ENCODE assay signal across 27 mouse cellular contexts in the genomic region with DNA sequence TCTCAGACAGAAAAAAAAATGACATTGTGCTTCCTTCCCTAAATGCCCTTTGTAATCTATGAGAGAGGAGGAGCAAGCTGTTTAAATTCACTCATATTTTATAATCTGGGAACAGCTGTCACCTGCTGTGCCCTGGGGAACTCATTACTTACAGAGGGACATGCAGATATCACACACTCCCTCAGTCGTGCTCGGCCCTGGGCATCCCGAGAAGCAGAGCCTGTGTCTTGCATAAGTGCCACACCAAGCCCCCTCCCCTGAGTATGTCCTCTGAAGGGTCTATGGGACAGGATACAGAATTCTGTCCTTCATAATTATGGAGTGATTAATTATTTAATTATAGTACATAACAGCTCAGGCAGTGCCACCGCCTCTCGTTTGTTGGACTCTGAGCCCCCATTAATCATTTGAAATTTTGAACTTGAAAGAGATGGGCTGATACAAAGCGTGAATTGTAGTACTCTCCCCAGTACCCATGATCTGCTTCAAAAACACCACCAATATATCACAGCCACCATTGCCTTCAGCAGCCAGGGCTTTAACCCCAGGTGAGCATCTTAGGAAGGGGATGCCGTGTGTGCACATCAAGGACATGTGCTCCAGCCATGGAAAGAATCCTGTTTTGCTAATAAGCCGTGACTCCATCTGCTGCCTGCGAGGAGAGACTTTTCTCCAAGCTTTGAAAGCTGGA.
DNase-seq lines count a peak whose midpoint lies in the region; ATAC-seq lines count a peak whose summit lies in the region.
"Had no signal": no experiment of that assay in that cellular context is flagged by ENCODE, and none has a peak within 500 bp of the region (broad histone marks: within the 10 kb centered on the region; RNA-seq: fewer than 3 reads in every experiment).

No protein-coding gene starts in this region.

- WGBS in hindbrain, embryonic 12.5 days, result 52% methylated on average over 9 of the region's 9 CpGs
- WGBS in midbrain, embryonic 16.5 days, result 41% methylated on average over 9 of the region's 9 CpGs

- no peak overlapping the region for H3K9ac ChIP-seq in hindbrain, embryonic 12.5 days
- H3K9ac ChIP-seq in midbrain, embryonic 16.5 days (ENCODE audit: low read depth, low read length), result no peak overlapping the region
- H3K9ac ChIP-seq: forebrain, embryonic 13.5 days; limb, embryonic 12.5 days; liver, embryonic 12.5 days; stomach, embryonic 15.5 days had no signal

- H3K36me3 ChIP-seq in hindbrain, embryonic 12.5 days, result no peaks in the 10 kb centered on the region
- no peaks in the 10 kb centered on the region for H3K36me3 ChIP-seq in midbrain, embryonic 16.5 days (ENCODE audit: control insufficient read depth, insufficient read depth, low read length)
- H3K36me3 ChIP-seq: heart, embryonic 10.5 days; limb, embryonic 12.5 days; liver, embryonic 12.5 days; stomach, embryonic 15.5 days had no signal

- peak; percentile 88 for ATAC-seq in hindbrain, embryonic 12.5 days (ENCODE audit: low FRiP score)
- ATAC-seq in midbrain, embryonic 16.5 days, result peak; percentile 66; the same call in 1 of the 2 replicates
- ATAC-seq: CD4-positive, CD25-positive, alpha-beta regulatory T cell, adult 4 months; forebrain, embryonic 13.5 days; inflammation-experienced regulatory T-cells, adult 6 months; liver, embryonic 12.5 days; Patski had no signal

- peak; percentile 33 to 36 for DNase-seq in cerebellum, postnatal 10 days
- DNase-seq in cerebellum, adult 9-11 months, result no peak
- peak; percentile 16 for DNase-seq in layer of hippocampus, adult 9-11 months
- no peak for DNase-seq in layer of hippocampus, postnatal 14 days (ENCODE audit: low spot score in 2 of 2)
- DNase-seq in gastrocnemius, postnatal 25 days, result no peak
- no peak for DNase-seq in adrenal gland, adult (ENCODE audit: inconsistent age in 2 of 2, low spot score in 1 of 2)
- DNase-seq: adrenal gland, postnatal 10 days; cerebellum, adult 11 months; cerebellum, postnatal 25 days; embryo, embryonic 11 days; gastrocnemius, postnatal 36 days; heart, postnatal 10 days; kidney, adult 8-10 months; kidney, postnatal 25 days; lung, adult 2 months; lung, postnatal 4 days; thymus, adult 18-20 months had no signal

- no peaks in the 10 kb centered on the region for H3K27me3 ChIP-seq in hindbrain, embryonic 12.5 days
- no peaks in the 10 kb centered on the region for H3K27me3 ChIP-seq in midbrain, embryonic 16.5 days (ENCODE audit: control insufficient read depth, insufficient read depth, low read depth, low read length)
- H3K27me3 ChIP-seq: forebrain, embryonic 13.5 days; limb, embryonic 12.5 days; liver, embryonic 12.5 days; stomach, embryonic 15.5 days had no signal

- H3K4me3 ChIP-seq in hindbrain, embryonic 12.5 days, result no peak overlapping the region
- no peak overlapping the region for H3K4me3 ChIP-seq in midbrain, embryonic 16.5 days (ENCODE audit: low read depth, low read length)
- H3K4me3 ChIP-seq: forebrain, embryonic 13.5 days; heart, embryonic 10.5 days; limb, embryonic 12.5 days; liver, embryonic 12.5 days; stomach, embryonic 15.5 days had no signal

- H3K4me2 ChIP-seq in hindbrain, embryonic 12.5 days (replicated peaks), result no peak overlapping the region
- no peak overlapping the region for H3K4me2 ChIP-seq in midbrain, embryonic 16.5 days (ENCODE audit: low read length)
- H3K4me2 ChIP-seq: forebrain, embryonic 13.5 days; limb, embryonic 12.5 days; liver, embryonic 12.5 days; stomach, embryonic 15.5 days had no signal

- H3K4me1 ChIP-seq in hindbrain, embryonic 12.5 days, result peaks cover 23% of the 10 kb centered on the region
- peaks cover 12% of the 10 kb centered on the region for H3K4me1 ChIP-seq in midbrain, embryonic 16.5 days (ENCODE audit: control insufficient read depth, insufficient read depth, low read length)
- H3K4me1 ChIP-seq: heart, embryonic 10.5 days; limb, embryonic 12.5 days; liver, embryonic 12.5 days; stomach, embryonic 15.5 days had no signal

- H3K27ac ChIP-seq in hindbrain, embryonic 12.5 days, result peak overlapping the region; percentile 48; the same call in 1 of the 2 replicates
- peak overlapping the region; percentile 4; the same call in 1 of the 2 replicates for H3K27ac ChIP-seq in midbrain, embryonic 16.5 days (ENCODE audit: low read length)
- H3K27ac ChIP-seq: forebrain, embryonic 13.5 days; heart, embryonic 10.5 days; limb, embryonic 12.5 days; liver, embryonic 12.5 days; stomach, embryonic 15.5 days had no signal

- H3K9me3 ChIP-seq in hindbrain, embryonic 12.5 days (replicated peaks), result no peaks in the 10 kb centered on the region
- H3K9me3 ChIP-seq in midbrain, embryonic 16.5 days (replicated peaks; ENCODE audit: control insufficient read depth, low read length, poor library complexity, severe bottlenecking), result no peaks in the 10 kb centered on the region
- H3K9me3 ChIP-seq: forebrain, embryonic 13.5 days; heart, embryonic 10.5 days; limb, embryonic 12.5 days; liver, embryonic 12.5 days; stomach, embryonic 15.5 days had no signal

Comparison
In these comparisons a context has a peak if more than half of its experiments do, and no peak if none do; other contexts are left out.
1. DNase-seq: peak in cerebellum, postnatal 10 days (2 of 2) and layer of hippocampus, adult 9-11 months (single experiment); none in cerebellum, adult 9-11 months (single experiment), layer of hippocampus, postnatal 14 days (0 of 2), gastrocnemius, postnatal 25 days (single experiment) and adrenal gland, adult (0 of 2).